Mouse (Mus musculus): Measurements from ENCODE around the gene Irgc1.
A peak's percentile ranks its signal among the peaks of the same experiment; 100 is the strongest.

The Irgc1 gene

DNA sequence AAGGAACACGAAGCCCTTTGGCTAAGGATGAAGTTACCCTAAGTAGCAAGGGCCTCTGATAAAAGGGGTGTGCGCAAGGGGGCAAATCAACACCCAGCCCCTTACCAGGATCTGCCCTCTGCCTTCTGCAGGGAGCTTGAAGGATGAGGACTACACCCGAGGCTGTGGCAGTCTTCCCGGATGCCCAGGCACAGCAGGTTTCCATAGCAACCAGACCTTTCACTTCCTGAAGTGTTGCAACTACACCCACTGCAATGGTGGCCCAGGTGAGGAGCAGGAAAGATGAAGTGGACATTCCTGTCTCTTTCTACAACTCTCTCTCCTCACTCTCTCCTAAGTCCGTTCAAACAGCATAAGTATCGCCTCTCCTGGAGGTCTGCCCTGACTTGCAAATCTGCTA is 20.3 kb upstream of the Irgc1 start:
- no peak for DNase-seq (ENCODE audit: low spot score in 2 of 2)

DNA sequence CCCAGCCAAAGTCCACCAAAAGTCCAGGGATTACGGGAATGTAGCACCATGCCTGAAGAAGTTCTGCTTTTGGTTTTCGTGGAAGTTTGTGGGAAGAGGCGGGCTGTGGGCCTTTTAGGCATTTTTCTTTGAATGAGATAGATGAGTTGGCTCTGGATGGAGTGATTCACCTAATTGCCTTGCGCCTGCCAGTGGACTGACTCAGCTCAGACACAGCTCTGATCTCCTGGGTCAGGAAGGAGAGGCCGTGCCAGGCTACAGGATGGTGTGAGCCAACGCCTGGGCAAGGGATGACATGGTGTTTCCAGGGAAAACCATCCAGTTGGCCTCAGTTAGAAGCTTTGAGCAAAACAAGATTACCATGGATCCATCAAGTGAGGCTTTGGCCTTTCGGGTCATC is 18.3 kb upstream of the Irgc1 start:
- no peak for DNase-seq (ENCODE audit: low spot score in 2 of 2)

DNA sequence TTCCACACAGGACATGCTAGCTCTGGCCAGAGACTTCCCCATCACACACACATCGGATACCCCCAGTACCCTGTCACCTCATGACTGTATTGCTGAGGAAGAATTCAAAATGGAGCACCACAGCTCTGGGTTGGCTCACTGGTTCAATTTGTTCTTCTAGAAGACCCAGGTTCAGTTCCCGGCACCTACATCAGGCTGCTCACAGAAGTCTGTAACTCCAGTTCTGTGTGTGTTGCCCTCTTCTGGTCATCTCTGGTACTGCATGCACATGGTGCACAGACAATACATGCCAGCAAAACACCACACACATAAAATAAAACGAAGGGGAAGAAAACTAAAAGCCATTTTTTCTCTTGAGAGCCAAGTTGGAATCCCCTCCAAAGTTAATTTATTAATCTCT is 17.0 kb upstream of the Irgc1 start:
- no peak for DNase-seq (ENCODE audit: low spot score in 2 of 2)

DNA sequence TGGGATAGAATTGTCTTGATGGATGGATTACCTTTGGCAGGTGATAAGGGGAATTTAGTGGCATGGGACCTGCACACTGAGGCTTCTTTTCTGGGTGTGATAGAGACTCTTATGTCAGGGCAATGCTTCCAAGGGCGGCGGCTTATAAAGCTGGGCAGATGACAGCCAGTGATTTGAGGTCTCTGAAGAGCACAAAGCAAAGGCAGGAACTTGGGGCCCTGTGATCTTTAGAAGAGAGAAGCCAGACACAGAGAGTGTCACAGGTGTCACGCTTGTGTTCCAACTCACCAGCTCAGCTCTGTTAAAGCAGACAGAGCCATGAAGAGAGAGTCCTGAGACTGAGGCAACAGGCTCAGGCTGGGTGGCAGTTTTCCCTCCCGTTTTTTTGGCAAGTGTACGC is 15.8 kb upstream of the Irgc1 start:
- DNase-seq (ENCODE audit: low spot score in 2 of 2), result no peak

DNA sequence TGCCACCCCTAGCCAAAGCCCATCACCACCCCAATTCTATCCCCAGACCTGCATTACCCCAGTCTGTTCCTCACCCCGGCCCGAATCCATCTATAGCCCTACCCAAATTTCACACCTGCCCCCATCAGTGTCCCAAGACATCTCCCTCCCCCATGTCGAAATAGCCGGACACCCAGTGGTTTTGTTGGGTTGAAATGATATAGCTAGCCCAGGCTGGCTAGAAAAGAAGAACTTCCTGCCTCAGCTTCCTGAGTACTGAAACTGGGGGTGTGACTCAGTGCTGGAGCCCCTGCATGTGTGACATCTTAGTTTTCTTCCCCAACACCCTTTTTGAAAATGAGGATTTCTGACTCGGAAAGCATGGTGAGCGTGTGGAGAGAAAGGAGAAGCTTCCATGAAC is 14.7 kb upstream of the Irgc1 start:
- DNase-seq (ENCODE audit: low spot score in 2 of 2), result no peak

DNA sequence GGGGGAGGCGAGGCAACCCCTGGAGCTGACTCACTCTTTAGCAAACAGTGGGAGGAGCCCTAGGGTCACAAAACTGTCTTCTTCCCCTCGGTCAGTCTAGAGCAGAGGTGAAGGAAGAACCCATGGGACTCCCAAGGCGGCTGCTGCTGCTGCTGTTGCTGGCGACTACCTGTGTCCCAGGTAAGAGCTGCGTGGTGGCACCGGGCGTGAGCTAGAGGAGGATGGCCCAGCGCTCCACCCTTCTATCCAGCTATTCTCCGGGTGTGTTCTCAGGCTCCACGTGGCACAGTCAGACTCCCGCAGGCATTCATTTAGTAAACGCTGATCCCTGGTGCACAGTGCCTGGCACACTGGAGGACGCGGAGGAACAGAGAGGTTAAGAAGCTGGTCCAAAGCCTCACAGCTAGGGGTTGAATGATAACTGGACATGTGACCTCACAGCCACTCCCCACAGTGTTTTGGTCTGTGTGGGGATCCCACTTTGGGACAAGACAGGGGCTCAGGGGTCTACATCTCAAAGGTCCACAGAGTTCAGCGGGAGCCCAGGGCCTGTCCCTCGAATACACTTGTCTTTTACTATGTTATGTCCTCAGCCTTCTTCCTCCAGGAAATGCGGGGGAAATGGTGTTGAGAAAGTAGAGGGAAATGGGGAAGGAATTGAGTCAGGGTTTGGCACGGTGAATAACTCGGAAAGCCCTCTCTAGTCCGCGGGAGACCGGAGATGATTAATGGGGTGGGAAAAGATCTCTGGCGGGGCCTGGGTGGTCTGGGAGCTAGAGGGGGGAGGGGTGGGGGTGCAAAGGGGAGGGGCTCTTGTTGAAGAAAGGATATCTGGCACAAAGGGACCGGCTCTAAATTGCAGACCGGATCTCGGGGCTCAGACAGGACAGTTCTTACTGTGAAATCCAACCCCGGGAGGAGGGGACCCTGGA is 10.6 kb upstream of the Irgc1 start, which contains the start of gene Plaur:
Plaur (plus strand) TSS at position 97 of the 932 bp plus-strand sequence.
- DNase-seq (ENCODE audit: low spot score in 2 of 2), result peak; percentile 72 to 73

DNA sequence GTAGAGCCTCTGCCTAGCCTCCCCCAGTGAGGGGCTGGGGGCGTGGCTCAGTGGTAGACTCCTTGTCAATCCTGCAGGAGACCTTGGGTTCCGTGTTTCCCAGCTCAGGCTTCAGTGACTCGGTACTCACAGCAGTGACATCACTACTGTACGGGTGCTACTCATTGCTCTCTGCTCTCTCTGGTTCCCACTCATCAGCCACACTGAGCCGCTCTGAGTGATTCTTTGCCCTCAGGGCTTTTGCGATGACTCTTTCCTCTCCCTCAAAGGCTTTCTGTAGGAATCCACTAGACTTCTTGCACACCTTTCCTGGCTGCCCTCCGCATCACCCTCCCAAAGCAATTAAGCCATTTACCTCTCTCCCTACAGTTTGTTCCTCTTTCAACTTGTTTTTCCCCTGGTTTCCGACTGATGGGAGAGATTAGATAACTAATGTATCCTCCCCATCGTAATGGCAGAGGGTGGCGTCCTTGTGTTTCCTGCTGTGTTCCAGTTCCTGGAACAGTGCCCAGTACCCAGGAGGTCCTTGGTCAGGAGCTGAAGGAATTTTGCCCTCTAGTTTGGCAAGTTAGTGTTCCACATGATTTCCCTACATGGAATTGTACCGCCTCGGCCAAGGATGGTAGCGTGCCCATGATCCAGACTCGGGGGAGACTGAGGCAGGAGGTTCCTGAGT is 9.4 kb upstream of the Irgc1 start:
- no peak for DNase-seq (ENCODE audit: low spot score in 2 of 2)

DNA sequence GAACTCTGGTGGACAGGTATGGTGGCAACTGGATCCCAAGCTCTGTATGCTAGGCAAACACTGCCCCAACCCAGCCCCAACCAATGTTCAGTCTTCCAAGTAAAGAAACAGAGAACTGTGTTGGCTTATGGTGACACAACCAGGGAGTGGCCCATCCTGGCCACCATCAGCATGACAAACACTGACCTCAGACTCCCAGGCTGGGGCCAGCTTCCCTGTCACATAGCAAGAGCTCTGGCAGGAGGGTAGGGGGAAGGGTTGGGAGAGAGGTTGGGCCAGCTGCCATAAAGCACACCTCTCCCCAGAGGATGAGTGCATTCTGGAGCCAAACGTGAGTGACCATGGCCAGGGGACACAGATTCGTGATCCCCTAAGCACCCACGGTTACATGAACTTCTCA is 7.7 kb upstream of the Irgc1 start:
- no peak for DNase-seq (ENCODE audit: low spot score in 2 of 2)

DNA sequence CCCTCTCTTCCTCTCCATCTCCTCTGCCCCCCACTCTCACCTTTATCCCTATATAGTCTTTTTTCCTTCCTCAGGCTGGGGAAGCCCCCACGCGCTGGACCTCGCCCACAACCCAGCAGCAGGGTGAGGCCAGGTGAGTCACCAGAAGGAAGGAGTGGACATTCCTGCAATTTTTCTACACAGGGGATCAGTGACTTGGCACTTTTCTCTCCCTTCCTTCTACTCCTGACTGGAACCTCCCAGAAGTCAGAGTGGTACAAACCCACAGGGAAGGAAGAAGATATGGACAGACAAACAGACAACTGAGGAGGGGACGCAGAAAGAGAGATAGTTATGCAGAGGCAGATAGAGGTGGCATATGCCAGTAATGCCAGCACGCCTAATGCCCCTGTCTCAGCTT is 7.3 kb upstream of the Irgc1 start:
- no peak for DNase-seq (ENCODE audit: low spot score in 2 of 2)

DNA sequence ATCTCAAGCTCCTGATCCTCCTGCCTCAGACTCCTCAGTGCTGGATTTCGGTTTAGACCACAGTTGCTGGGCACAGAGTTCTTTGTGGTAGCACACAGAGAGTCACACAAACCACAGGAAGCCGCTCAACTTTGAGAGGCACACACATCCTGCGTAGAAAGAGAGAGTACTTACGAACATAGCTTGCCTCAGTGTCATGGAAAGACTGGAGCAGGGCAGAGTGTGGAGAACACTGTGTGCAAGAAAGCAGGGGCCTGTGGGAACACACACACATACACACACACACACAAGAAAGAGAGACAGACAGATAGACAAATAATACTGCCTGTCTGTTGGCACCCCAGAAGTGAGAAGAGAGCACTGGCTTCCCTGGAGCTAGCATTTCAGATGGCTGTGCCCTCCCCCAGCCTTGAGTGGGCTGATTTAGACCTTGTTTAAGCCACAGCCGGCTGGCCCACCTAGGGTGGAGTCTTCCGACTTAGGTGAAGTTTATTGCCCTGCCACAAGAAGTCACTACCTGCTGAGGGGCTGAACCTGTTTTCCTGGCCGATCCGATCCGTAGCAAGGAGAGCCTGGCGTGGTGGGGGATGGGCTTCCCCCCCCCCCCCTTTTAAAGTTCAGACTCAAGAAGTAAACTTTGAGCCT is 5.8 kb upstream of the Irgc1 start:
- peak; percentile 82 for DNase-seq (ENCODE audit: low spot score in 2 of 2)

DNA sequence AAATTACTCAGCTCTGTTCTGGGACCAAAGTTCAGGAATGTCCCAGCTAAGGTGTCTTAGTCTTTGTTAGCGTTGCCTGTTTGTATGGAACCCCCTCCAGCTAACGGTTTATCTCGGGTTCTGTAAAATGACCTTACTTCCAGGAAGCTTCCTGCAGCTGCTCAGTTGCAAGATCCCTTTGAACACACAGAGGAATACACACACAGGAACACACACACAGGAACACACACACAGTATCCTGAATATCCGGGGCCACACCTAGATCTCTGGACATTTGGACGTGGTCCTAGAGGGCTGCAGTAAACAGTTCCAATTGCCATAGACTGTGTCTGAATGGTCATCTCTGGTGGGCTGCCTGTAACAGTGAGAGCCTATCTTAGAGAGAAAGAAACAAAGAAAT is 3.6 kb upstream of the Irgc1 start:
- DNase-seq (ENCODE audit: low spot score in 2 of 2), result no peak

DNA sequence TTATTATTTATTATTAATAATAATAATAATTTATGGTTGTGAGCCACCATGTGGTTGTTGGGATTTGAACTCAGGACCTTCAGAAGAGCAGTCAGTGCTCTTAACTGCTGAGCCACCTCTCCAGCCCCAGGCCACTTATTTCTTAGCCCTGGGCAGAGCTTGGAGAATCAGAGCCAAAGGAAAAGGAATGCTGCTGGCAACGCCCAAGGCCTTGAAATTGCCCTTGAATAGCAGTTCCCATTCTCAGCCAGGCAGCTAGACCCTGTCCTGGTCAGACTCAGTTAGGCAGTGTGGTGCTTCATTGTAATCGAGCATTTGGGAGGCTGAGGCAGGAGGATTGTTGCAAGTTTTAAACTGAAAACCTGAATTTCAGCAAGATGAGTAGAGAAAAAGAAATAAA is 2.1 kb upstream of the Irgc1 start:
- no peak for DNase-seq (ENCODE audit: low spot score in 2 of 2)

DNA sequence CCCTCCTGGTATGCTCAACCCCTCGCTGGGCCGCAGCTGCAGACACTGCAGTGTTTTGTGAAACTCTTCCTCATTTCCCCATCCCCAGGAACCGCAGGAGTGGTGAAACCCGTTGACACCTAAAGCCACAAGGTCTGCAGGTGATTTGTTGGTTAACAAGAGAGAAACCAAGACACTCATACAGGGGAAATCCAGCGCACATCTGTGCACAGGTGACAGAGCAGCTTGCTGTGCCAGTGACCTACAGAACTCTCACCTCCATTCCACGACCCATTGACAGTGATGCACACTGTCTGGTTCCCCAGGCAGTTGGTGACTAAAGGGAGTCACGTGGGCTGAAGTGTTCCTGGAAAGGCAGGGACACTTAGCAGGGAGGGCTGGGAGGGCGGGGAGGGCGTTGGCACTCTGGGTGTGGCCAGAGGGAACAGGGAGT is 1.5 kb downstream of the Irgc1 start:
- DNase-seq (ENCODE audit: low spot score in 2 of 2), result peak; percentile 55 to 68

DNA sequence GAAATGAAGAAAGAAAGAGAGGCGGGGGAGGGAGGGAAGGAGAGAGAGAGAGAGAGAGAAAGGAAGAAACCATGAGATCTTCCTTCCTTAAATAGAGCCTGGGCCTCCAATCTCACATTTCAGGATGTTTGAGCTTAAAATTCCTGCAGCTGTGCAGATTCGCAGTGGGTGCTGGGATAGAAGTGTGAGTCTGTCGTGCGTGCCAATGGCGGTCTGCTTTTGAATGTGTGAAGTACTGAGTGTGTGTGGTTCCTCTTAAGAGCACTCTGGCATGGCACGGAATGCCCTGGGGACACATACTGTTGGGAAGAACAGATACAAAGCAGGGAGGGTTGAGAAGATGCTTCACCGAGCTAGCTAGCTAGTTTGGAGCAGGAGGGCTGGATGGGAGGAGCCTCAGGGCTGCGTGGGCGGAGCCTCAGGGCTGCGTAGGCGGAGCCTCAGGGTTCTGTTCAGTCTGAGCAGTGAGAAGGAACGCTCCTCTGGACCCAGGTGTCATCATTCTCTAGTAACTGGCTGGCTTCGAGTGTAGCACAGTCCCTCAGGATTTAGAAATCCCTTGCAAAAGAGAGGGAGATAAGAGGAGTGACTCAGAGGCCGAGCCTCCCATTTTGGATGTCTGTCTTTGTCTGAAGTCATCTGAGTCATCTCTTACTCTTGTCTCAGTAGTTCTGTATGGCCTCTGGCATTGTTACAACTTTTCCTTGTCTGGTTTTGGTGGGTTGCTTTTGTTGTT is 3.1 kb downstream of the Irgc1 start:
- DNase-seq (ENCODE audit: low spot score in 2 of 2), result no peak

DNA sequence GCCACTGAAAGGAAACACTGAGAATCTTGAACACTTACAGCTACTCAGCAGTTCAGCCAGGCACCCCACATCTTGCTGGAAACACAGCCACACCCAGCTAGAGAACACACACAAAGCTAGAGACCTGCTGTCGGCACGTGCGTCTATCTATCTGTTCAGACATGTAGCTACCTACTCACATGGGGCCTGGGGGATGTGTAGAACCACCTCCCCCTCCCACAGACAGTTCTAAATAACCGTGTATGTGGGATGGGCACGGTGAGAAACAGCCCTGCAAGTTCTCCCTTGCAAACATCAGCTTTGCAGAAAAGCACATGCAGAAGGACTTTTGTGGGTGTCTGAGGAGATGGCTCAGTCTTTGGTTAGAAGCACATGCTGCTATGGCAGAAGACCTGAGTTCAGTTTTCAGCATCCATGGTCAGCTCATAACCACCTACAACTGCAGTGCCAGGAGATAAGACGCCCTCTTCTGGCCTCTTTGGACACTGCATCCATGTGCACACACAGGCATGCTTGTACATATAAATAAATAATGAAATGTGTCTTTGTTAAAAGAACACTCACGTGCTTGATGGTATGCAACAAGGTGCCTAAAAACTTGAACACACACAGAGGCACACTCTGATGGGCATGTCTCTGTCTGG is 5.3 kb downstream of the Irgc1 start:
- DNase-seq (ENCODE audit: low spot score in 2 of 2), result no peak

DNA sequence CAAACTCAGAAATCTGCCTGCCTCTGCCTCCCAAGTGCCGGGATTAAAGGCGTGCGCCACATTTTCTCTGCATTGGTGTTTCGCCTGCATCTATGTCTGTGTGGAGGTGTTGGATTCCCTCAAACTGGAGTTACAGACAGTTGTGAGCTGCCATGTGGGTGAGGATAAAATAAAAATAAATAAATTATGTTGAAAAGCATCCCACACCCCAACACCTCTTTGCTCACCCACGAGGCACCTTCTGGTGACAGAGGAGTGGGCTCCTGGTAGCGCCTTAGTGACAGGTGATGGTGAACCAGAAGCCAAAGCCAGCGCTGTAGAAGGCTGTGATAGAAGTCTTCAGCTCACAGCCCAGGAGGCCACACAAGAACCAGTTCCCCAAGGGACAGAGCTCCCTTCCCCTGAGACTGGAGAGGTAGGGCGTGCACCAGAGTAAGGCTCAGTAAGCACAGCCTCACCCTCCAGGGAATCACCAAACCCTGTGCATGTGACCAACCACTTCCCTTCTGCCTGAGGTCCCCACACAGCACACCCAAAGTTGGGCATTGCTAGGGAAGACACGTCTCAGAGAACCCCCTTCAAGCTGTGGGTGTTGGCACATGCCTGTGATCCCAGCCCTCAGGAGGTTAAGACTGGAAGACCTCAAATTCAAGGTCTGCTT is 6.7 kb downstream of the Irgc1 start:
- peak; percentile 96 for DNase-seq (ENCODE audit: low spot score in 2 of 2)

DNA sequence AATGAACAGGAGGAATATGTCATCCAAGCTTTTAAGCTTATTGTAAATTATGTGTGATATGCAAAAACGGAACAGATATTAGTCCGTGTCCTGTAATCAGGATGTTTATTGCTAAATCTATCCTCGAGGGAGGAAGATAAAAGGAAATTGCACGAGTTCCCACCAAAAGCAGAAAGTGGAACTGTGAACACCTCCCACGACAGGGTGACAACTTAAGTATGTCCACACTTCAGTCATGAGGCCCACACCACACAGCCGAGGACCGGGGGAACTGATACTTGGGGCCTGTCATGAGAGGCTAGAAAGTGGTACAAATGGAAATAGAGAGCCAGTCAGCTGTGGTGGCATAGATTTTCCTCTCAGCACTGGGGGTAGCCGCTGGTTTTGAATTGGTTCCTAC is 9.8 kb downstream of the Irgc1 start:
- peak; percentile 89 to 90 for DNase-seq (ENCODE audit: low spot score in 2 of 2)

DNA sequence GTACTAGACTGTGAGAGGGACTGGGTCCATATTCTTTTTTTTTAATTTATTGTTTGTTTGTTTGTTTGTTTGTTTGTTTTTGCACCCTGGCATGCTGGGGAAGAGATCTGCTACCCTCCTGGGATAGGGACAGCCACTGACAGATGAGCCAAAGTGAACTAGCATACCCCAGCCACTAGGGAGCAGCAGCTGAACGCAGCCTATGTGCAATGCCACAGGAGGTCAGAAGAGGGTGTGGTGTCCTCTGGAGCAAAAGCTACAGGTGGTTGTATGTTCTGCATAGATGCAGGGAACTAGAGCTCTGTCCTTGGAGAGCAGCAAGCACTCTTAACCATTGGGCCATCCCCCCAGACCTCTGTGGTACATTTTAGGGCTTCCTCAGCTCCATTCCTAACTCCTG is 10.3 kb downstream of the Irgc1 start:
- DNase-seq (ENCODE audit: low spot score in 2 of 2), result peak; percentile 84 to 86

DNA sequence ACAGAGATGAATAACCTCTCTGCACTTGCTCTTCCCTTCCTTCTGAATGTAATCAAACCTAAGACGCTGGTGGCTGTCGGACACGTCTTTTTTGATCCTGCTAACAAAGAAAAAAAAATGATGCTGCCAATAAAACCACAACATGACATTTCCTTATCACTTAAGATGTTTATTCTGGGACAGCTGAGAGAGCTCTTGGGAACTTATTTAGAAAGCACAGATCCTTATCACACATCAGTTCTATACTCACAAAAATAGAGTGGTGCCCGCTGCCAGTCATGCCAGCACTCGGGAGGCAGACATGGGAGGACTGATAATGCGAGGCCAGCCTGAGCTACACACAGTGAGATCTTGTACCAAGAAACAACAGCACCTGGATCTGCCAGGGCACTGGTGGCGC is 12.2 kb downstream of the Irgc1 start:
- no peak for DNase-seq (ENCODE audit: low spot score in 2 of 2)

DNA sequence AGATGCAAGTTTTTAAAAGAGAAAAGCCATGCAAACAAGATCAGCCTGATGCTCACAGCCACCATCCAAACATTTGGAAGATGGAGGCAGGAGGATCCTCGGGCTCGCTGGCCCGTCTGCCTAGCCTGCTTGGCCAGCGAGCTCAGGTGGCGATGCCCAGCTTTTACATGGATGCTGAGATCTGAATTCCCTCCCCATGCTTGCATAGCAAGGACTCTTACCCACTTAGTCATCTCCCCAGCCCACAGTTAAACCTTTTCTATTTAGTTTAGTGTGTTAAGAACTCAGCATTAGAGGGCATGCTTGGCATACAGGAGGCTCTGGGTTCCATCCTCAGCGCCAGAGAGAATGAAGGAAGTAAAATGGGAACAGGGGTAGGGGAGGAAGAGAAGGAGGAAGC is 12.9 kb downstream of the Irgc1 start:
- no peak for DNase-seq (ENCODE audit: low spot score in 2 of 2)

DNA sequence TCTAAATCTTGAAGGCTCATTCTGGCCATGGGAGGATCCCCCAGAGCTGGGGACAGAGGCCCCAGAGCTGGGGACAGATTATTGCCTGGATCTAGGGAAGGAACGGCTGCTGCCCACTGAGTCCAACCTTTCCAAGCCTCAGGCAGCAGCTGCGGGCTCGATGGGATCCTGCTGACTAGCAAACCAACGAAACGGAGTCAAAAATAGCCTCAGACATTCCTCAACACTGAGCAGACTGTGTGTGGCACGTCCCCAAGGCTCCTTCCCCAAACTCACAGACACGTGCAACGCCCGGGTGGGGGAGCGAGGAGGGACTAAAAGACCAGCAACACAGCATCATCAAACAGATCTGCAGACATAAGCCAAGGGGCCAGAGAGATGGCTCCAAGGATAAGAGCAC is 14.1 kb downstream of the Irgc1 start:
- no peak for DNase-seq (ENCODE audit: low spot score in 2 of 2)

All from spleen, postnatal 36 days (tissue).